Mouse (Mus musculus) testis, adult 2 months (tissue): Measurements from ENCODE around the gene Tnik. TPM values are rescaled to one million over a fixed set of nuclear protein-coding genes. Genes with fewer than 3 reads are reported as not detected.

ENCODE experiments used
- H3K27ac ChIP-seq: fragments of 200-500 bp; 2 replicates; pipeline ENCODE4 v1.5.1; 2012; ENCODE audit warnings: low read depth, low read length; ENCODE audit not compliant: control insufficient read depth, insufficient read depth
- H3K27me3 ChIP-seq: fragments of 200-500 bp; 2 replicates; pipeline ENCODE4 v1.6.1; 2012; ENCODE audit warnings: mild to moderate bottlenecking, low read length, moderate library complexity; ENCODE audit not compliant: control insufficient read depth, insufficient read depth
- H3K36me3 ChIP-seq: fragments of 200-500 bp; 2 replicates; pipeline ENCODE4 v1.6.1; 2012; ENCODE audit warnings: mild to moderate bottlenecking, low read length; ENCODE audit not compliant: control insufficient read depth, insufficient read depth
- H3K4me1 ChIP-seq: fragments of 200-500 bp; 2 replicates; pipeline ENCODE4 v1.6.1; 2012; ENCODE audit warnings: low read length; ENCODE audit not compliant: control insufficient read depth, insufficient read depth
- H3K4me3 ChIP-seq: fragments of 200-500 bp; 2 replicates; pipeline ENCODE4 v1.5.1; 2012; ENCODE audit warnings: low read depth, mild to moderate bottlenecking, low read length, moderate library complexity, mixed read lengths; ENCODE audit not compliant: control insufficient read depth
- CTCF ChIP-seq: fragments of 200-500 bp; IDR thresholded peaks from 2 replicates; pipeline ENCODE4 v1.5.1; 2012; ENCODE audit warnings: low read depth, mild to moderate bottlenecking, inconsistent platforms, low read length, moderate library complexity; ENCODE audit not compliant: control insufficient read depth, insufficient read depth, insufficient replicate concordance
- POLR2A ChIP-seq: fragments of 200-500 bp; IDR thresholded peaks from 2 replicates; pipeline ENCODE4 v1.6.1; 2012; ENCODE audit warnings: low read depth, mild to moderate bottlenecking, inconsistent platforms, low read length, moderate library complexity; ENCODE audit not compliant: control insufficient read depth
- polyA plus RNA-seq: library from polyadenylated mRNA; depleted of rRNA; stranded (reverse); fragments of >200 nt; gene quantifications from 2 replicates; pipeline ENCODE4 v1.2.3, GENCODE M21; 2012

The Tnik gene
- polyA plus RNA-seq, 1 experiment: 7.4 TPM

GRCm38 (mm10) chr3:28680851-28681250, 417.8 kb downstream of the Tnik start:
- Histone ChIP-seq H3K36me3 (no peaks in the 10 kb centered on the region), H3K4me1 (no peaks in the 10 kb centered on the region), H3K27me3 (no peaks in the 10 kb centered on the region), H3K4me3 (no peak overlapping the region), H3K27ac (no peak overlapping the region)
- TF ChIP-seq CTCF: no peak
- TF ChIP-seq POLR2A: no peak

- Histone ChIP-seq H3K4me3 (no peak overlapping the region), H3K36me3 (no peaks in the 10 kb centered on the region), H3K4me1 (no peaks in the 10 kb centered on the region), H3K27me3 (no peaks in the 10 kb centered on the region), H3K27ac (no peak overlapping the region)
- TF ChIP-seq CTCF (no peak), POLR2A (no peak)
These were observed 418.9 kb downstream of the Tnik start for GRCm38 (mm10) chr3:28681866-28682265.

- Histone ChIP-seq H3K36me3 (no peaks in the 10 kb centered on the region), H3K4me1 (no peaks in the 10 kb centered on the region), H3K27ac (no peak overlapping the region), H3K27me3 (no peaks in the 10 kb centered on the region), H3K4me3 (no peak overlapping the region)
- no peak for TF ChIP-seq POLR2A
- TF ChIP-seq CTCF: no peak
These were observed 419.4 kb downstream of the Tnik start for GRCm38 (mm10) chr3:28682411-28682810.

GRCm38 (mm10) chr3:28685510-28685909, 422.5 kb downstream of the Tnik start:
- Histone ChIP-seq H3K4me1 (no peaks in the 10 kb centered on the region), H3K36me3 (no peaks in the 10 kb centered on the region), H3K4me3 (no peak overlapping the region), H3K27me3 (no peaks in the 10 kb centered on the region), H3K27ac (no peak overlapping the region)
- TF ChIP-seq POLR2A (no peak), CTCF (no peak)

GRCm38 (mm10) chr3:28694811-28695210, 431.8 kb downstream of the Tnik start:
- Histone ChIP-seq H3K4me3 (no peak overlapping the region), H3K4me1 (no peaks in the 10 kb centered on the region; the same call in 1 of the 2 replicates)
- TF ChIP-seq POLR2A (no peak), CTCF (no peak)

GRCm38 (mm10) chr3:28695608-28696007, 432.6 kb downstream of the Tnik start:
- no peak for TF ChIP-seq POLR2A
- no peak for TF ChIP-seq CTCF
- Histone ChIP-seq H3K36me3 (no peaks in the 10 kb centered on the region), H3K27ac (no peak overlapping the region), H3K4me3 (no peak overlapping the region), H3K4me1 (no peaks in the 10 kb centered on the region; the same call in 1 of the 2 replicates), H3K27me3 (no peaks in the 10 kb centered on the region)

More at GRCm38 (mm10) chr3:28694811-28695210, 431.8 kb downstream of the Tnik start:
- no peaks in the 10 kb centered on the region for H3K27me3 ChIP-seq
- no peaks in the 10 kb centered on the region for H3K36me3 ChIP-seq
- no peak overlapping the region for H3K27ac ChIP-seq

- TF ChIP-seq CTCF: no peak
- TF ChIP-seq POLR2A: no peak
- no peak overlapping the region for H3K27ac ChIP-seq
- H3K36me3 ChIP-seq: no peaks in the 10 kb centered on the region
- H3K27me3 ChIP-seq: no peaks in the 10 kb centered on the region
- H3K4me3 ChIP-seq: no peak overlapping the region
- no peaks in the 10 kb centered on the region; the same call in 1 of the 2 replicates for H3K4me1 ChIP-seq
These were observed 433.1 kb downstream of the Tnik start for GRCm38 (mm10) chr3:28696162-28696561.

GRCm38 (mm10) chr3:28697797-28698196, 434.8 kb downstream of the Tnik start, which contains the start of gene Slc2a2:
Gene Slc2a2, plus strand, starts transcription at chr3:28697903.
- no peaks in the 10 kb centered on the region for H3K36me3 ChIP-seq
- TF ChIP-seq CTCF: no peak
- TF ChIP-seq POLR2A: no peak
- no peak within 1 kb of the TSS for H3K4me3 ChIP-seq
- no peaks in the 10 kb centered on the region for H3K4me1 ChIP-seq
- no peaks in the 10 kb centered on the region for H3K27me3 ChIP-seq
- H3K27ac ChIP-seq: no peak within 1 kb of the TSS
